Mouse (Mus musculus): ENCODE results near the gene Gdpd3.

GRCm38 (mm10) chr7:126748824-126749223 is 17.3 kb upstream of the Gdpd3 start:
- TF ChIP-seq USF1 (IDR thresholded peaks at IDR 0.05; ENCODE audit: low read depth, low read length) = no peak
- TF ChIP-seq POLR2A (IDR thresholded peaks at IDR 0.05; ENCODE audit: low read depth, low read length) = no peak
- TF ChIP-seq MYC (IDR thresholded peaks at IDR 0.05; ENCODE audit: low read depth, low read length) = no peak
- TF ChIP-seq TBP (conservative IDR thresholded peaks at IDR 0.05; ENCODE audit: low read depth, low read length) = no peak
- TF ChIP-seq RAD21 (IDR thresholded peaks at IDR 0.05; ENCODE audit: low read depth, low read length) = no peak

All from CH12.LX (cell line).